20 mouse cellular contexts compared by ENCODE assay signal in genomic region chr6:70160442-70160841, GRCm38 (mm10).
A peak's percentile ranks its signal among the peaks of the same experiment; 100 is the strongest.
DNase-seq lines count a peak whose midpoint lies in the region; ATAC-seq and TF ChIP-seq lines count a peak whose summit lies in the region.
"Had no signal": no experiment of that assay in that cellular context is flagged by ENCODE, and none has a peak within 500 bp of the region (broad histone marks: within the 10 kb centered on the region; RNA-seq: fewer than 3 reads in every experiment).

No protein-coding gene starts in this region.

- no peak for TF ChIP-seq CTCF in liver, embryonic 14.5 days (IDR thresholded peaks at IDR 0.05; ENCODE audit: low read depth)

- no peak overlapping the region for H3K4me3 ChIP-seq in liver, embryonic 12.5 days
- H3K4me3 ChIP-seq in liver, embryonic 14.5 days (ENCODE audit: insufficient read depth in 1 of 2, low read depth in 2 of 2, low read length in 2 of 2) = no peak overlapping the region
- H3K4me3 ChIP-seq in liver, embryonic 16.5 days (ENCODE audit: low read depth, low read length) = no peak overlapping the region
- no peak overlapping the region for H3K4me3 ChIP-seq in embryonic facial prominence, embryonic 10.5 days
- H3K4me3 ChIP-seq in midbrain, embryonic 14.5 days (replicated peaks; ENCODE audit: low read depth, low read length) = no peak overlapping the region
- H3K4me3 ChIP-seq: embryonic facial prominence, embryonic 12.5 days; forebrain, embryonic 13.5 days; forebrain, embryonic 15.5 days had no signal

- H3K27me3 ChIP-seq in liver, embryonic 12.5 days (replicated peaks) = no peaks in the 10 kb centered on the region
- no peaks in the 10 kb centered on the region for H3K27me3 ChIP-seq in liver, embryonic 14.5 days (ENCODE audit: control insufficient read depth, insufficient read depth, low read length)
- no peaks in the 10 kb centered on the region for H3K27me3 ChIP-seq in liver, embryonic 16.5 days (ENCODE audit: control insufficient read depth, insufficient read depth, low read depth, low read length)
- H3K27me3 ChIP-seq in embryonic facial prominence, embryonic 10.5 days (replicated peaks; ENCODE audit: low read depth, poor library complexity, severe bottlenecking) = no peaks in the 10 kb centered on the region
- no peaks in the 10 kb centered on the region for H3K27me3 ChIP-seq in midbrain, embryonic 14.5 days (ENCODE audit: control insufficient read depth, insufficient read depth, low read length)
- H3K27me3 ChIP-seq: embryonic facial prominence, embryonic 12.5 days; forebrain, embryonic 13.5 days; forebrain, embryonic 15.5 days had no signal

- H3K9me3 ChIP-seq in liver, embryonic 12.5 days (replicated peaks) = no peaks in the 10 kb centered on the region
- no peaks in the 10 kb centered on the region for H3K9me3 ChIP-seq in liver, embryonic 14.5 days (ENCODE audit: control insufficient read depth, low read length)
- H3K9me3 ChIP-seq in liver, embryonic 16.5 days (replicated peaks; ENCODE audit: control insufficient read depth, low read length) = no peaks in the 10 kb centered on the region
- H3K9me3 ChIP-seq in embryonic facial prominence, embryonic 10.5 days = no peaks in the 10 kb centered on the region
- no peaks in the 10 kb centered on the region for H3K9me3 ChIP-seq in midbrain, embryonic 14.5 days (ENCODE audit: control insufficient read depth, low read length)
- H3K9me3 ChIP-seq: embryonic facial prominence, embryonic 12.5 days; forebrain, embryonic 13.5 days; forebrain, embryonic 15.5 days had no signal

- peak; percentile 89 for ATAC-seq in liver, embryonic 12.5 days
- peak; percentile 74 for ATAC-seq in liver, embryonic 14.5 days (ENCODE audit: insufficient read depth)
- peak; percentile 39; the same call in 1 of the 2 replicates for ATAC-seq in liver, embryonic 16.5 days (ENCODE audit: low read depth)
- no peak for ATAC-seq in midbrain, embryonic 14.5 days (ENCODE audit: low FRiP score, low TSS enrichment)
- ATAC-seq: forebrain, embryonic 13.5 days; forebrain, embryonic 15.5 days; forebrain, postnatal 0 days had no signal

- no peak overlapping the region for H3K9ac ChIP-seq in liver, embryonic 12.5 days
- H3K9ac ChIP-seq in liver, embryonic 14.5 days (replicated peaks) = no peak overlapping the region
- H3K9ac ChIP-seq in liver, embryonic 16.5 days (ENCODE audit: low read depth, low read length) = no peak overlapping the region
- H3K9ac ChIP-seq in midbrain, embryonic 14.5 days (replicated peaks; ENCODE audit: low read length) = no peak overlapping the region
- H3K9ac ChIP-seq: embryonic facial prominence, embryonic 12.5 days; forebrain, embryonic 13.5 days; forebrain, embryonic 15.5 days; forebrain, postnatal 0 days had no signal

- H3K27ac ChIP-seq in liver, embryonic 12.5 days = no peak overlapping the region
- no peak overlapping the region for H3K27ac ChIP-seq in liver, embryonic 14.5 days
- no peak overlapping the region for H3K27ac ChIP-seq in liver, embryonic 16.5 days (ENCODE audit: low read length)
- no peak overlapping the region for H3K27ac ChIP-seq in embryonic facial prominence, embryonic 10.5 days (replicated peaks)
- H3K27ac ChIP-seq in midbrain, embryonic 14.5 days (replicated peaks; ENCODE audit: low read depth, low read length) = no peak overlapping the region
- H3K27ac ChIP-seq: embryonic facial prominence, embryonic 12.5 days; forebrain, embryonic 13.5 days; forebrain, embryonic 15.5 days had no signal

- no peak overlapping the region for H3K4me2 ChIP-seq in liver, embryonic 12.5 days
- H3K4me2 ChIP-seq in liver, embryonic 14.5 days (ENCODE audit: low read depth) = no peak overlapping the region
- no peak overlapping the region for H3K4me2 ChIP-seq in liver, embryonic 16.5 days (ENCODE audit: low read depth, low read length)
- no peak overlapping the region for H3K4me2 ChIP-seq in midbrain, embryonic 14.5 days (ENCODE audit: low read length)
- H3K4me2 ChIP-seq: embryonic facial prominence, embryonic 12.5 days; forebrain, embryonic 13.5 days; forebrain, embryonic 15.5 days had no signal

- no peak for DNase-seq in liver
- no peak for DNase-seq in liver, embryonic 14.5 days (ENCODE audit: low read depth in 3 of 3, low spot score in 3 of 3)
- no peak for DNase-seq in embryonic facial prominence, embryonic 10.5 days (ENCODE audit: low spot score)
- DNase-seq in urinary bladder, adult 2 months (ENCODE audit: low spot score) = no peak
- no peak for DNase-seq in midbrain, embryonic 14.5 days
- DNase-seq: adrenal gland, adult 2 months; adrenal gland, postnatal 10 days; adrenal gland, postnatal 36 days; cerebellum, adult 11-12 months; cerebellum, adult 2 months; cerebellum, adult 9-10 months; cerebellum, postnatal 10 days; cerebellum, postnatal 25 days; embryo, embryonic 11 days; forebrain, postnatal 0 days had no signal

- no peak for TF ChIP-seq EP300 in liver, embryonic 14.5 days (IDR thresholded peaks at IDR 0.05; ENCODE audit: low read depth)

- H3K36me3 ChIP-seq in liver, embryonic 12.5 days = no peaks in the 10 kb centered on the region
- no peaks in the 10 kb centered on the region for H3K36me3 ChIP-seq in liver, embryonic 14.5 days (replicated peaks; ENCODE audit: control insufficient read depth, insufficient read depth, low read depth)
- H3K36me3 ChIP-seq in liver, embryonic 16.5 days (ENCODE audit: control insufficient read depth, insufficient read depth) = no peaks in the 10 kb centered on the region
- H3K36me3 ChIP-seq in embryonic facial prominence, embryonic 10.5 days (replicated peaks) = no peaks in the 10 kb centered on the region
- no peaks in the 10 kb centered on the region for H3K36me3 ChIP-seq in midbrain, embryonic 14.5 days (ENCODE audit: control insufficient read depth, insufficient read depth, low read length)
- H3K36me3 ChIP-seq: embryonic facial prominence, embryonic 12.5 days; forebrain, embryonic 15.5 days had no signal

- no peaks in the 10 kb centered on the region for H3K4me1 ChIP-seq in liver, embryonic 12.5 days
- 0 out of 4 replicates have a peak, but pooled peaks cover 0 to 3% of the 10 kb centered on the region in 2 experiments for H3K4me1 ChIP-seq in liver, embryonic 14.5 days (replicated peaks; ENCODE audit: control insufficient read depth in 2 of 2, insufficient read depth in 2 of 2, low read length in 1 of 2)
- H3K4me1 ChIP-seq in liver, embryonic 16.5 days (ENCODE audit: control insufficient read depth, low read depth, low read length) = no peaks in the 10 kb centered on the region
- no peaks in the 10 kb centered on the region for H3K4me1 ChIP-seq in embryonic facial prominence, embryonic 10.5 days
- no peaks in the 10 kb centered on the region for H3K4me1 ChIP-seq in midbrain, embryonic 14.5 days (ENCODE audit: control insufficient read depth, insufficient read depth, low read length)
- H3K4me1 ChIP-seq: embryonic facial prominence, embryonic 12.5 days; forebrain, embryonic 13.5 days; forebrain, embryonic 15.5 days had no signal
